7 mouse cellular contexts compared by ENCODE assay signal in the genomic region with DNA sequence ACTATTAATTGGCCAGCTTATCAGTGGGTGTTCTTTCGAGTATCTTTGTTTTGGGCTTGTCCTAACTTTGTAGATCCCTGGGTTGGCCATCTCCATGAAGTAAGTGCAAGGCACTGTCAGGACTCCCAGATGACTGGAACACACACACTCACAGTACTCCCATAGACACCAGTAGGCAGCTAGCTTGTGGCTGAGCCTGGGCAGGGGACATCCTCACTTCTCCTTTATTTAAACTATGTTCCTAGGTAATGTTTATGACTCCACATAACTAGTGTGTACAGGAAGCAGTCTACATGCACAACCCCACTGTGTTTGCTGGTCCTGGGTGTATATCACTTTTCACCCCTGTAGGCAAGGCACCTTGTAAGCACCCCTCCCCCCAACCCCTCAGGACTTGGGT. TPM values are rescaled to one million over a fixed set of nuclear protein-coding genes. Genes with fewer than 3 reads are reported as not detected.
A peak's percentile ranks its signal among the peaks of the same experiment; 100 is the strongest.
DNase-seq lines count a peak whose midpoint lies in the region; ATAC-seq lines count a peak whose summit lies in the region.

No protein-coding gene starts in this region.

- H3K36me3 ChIP-seq in forebrain, embryonic 11.5 days (ENCODE audit: control insufficient read depth, insufficient read depth, low read length), result no peaks in the 10 kb centered on the region
- no peaks in the 10 kb centered on the region for H3K36me3 ChIP-seq in limb, embryonic 11.5 days (ENCODE audit: control insufficient read depth, insufficient read depth, low read length)
- no peaks in the 10 kb centered on the region for H3K36me3 ChIP-seq in neural tube, embryonic 15.5 days

- H3K9ac ChIP-seq in forebrain, embryonic 11.5 days (ENCODE audit: low read length), result peak overlapping the region; percentile 8; the same call in 1 of the 2 replicates
- H3K9ac ChIP-seq in limb, embryonic 11.5 days (ENCODE audit: low read length), result 0 out of 2 replicates have a peak overlapping the region, but pooled peaks have one; percentile 17
- H3K9ac ChIP-seq in neural tube, embryonic 15.5 days (replicated peaks), result 0 out of 2 replicates have a peak overlapping the region, but pooled peaks have one; percentile 46

- no peak overlapping the region for H3K27ac ChIP-seq in forebrain, embryonic 11.5 days (ENCODE audit: low read depth, low read length)
- peak overlapping the region; percentile 77 for H3K27ac ChIP-seq in limb, embryonic 11.5 days (replicated peaks; ENCODE audit: low read depth, low read length)
- 0 out of 2 replicates have a peak overlapping the region, but pooled peaks have one; percentile 9 for H3K27ac ChIP-seq in neural tube, embryonic 15.5 days (replicated peaks)

- H3K4me3 ChIP-seq in forebrain, embryonic 11.5 days (ENCODE audit: low read depth, low read length), result peak overlapping the region; percentile 56
- H3K4me3 ChIP-seq in limb, embryonic 11.5 days (ENCODE audit: low read depth, low read length), result peak overlapping the region; percentile 14
- peak overlapping the region; percentile 59 for H3K4me3 ChIP-seq in neural tube, embryonic 15.5 days (replicated peaks)

- no peak; the same call in 1 of the 2 replicates for ATAC-seq in forebrain, embryonic 11.5 days (replicated peaks; ENCODE audit: low FRiP score)
- ATAC-seq in limb, embryonic 11.5 days (ENCODE audit: insufficient number of reproducible peaks, low FRiP score, low TSS enrichment, low read depth), result peak; percentile 14
- peak; percentile 29 for ATAC-seq in neural tube, embryonic 15.5 days (ENCODE audit: low FRiP score)

- no peaks in the 10 kb centered on the region for H3K9me3 ChIP-seq in forebrain, embryonic 11.5 days (ENCODE audit: control insufficient read depth, low read length)
- no peaks in the 10 kb centered on the region for H3K9me3 ChIP-seq in limb, embryonic 11.5 days (ENCODE audit: control insufficient read depth, low read length)
- no peaks in the 10 kb centered on the region for H3K9me3 ChIP-seq in neural tube, embryonic 15.5 days (replicated peaks)

- 53% methylated on average over 1 of the region's 1 CpGs for WGBS in forebrain, embryonic 11.5 days
- WGBS in limb, embryonic 11.5 days, result 50% methylated on average over 1 of the region's 1 CpGs
- WGBS in neural tube, embryonic 15.5 days, result 61% methylated on average over 1 of the region's 1 CpGs

- DNase-seq in left cerebral cortex, adult 11 months (ENCODE audit: low spot score), result peak; percentile 0
- no peak for DNase-seq in left cerebral cortex, adult 8-10 months (ENCODE audit: low spot score in 2 of 2)
- no peak for DNase-seq in forebrain, embryonic 11.5 days (ENCODE audit: low spot score)
- no peak for DNase-seq in limb, embryonic 11.5 days (ENCODE audit: low spot score)
- no peak for DNase-seq in B cell, adult 2 months
- DNase-seq in cerebellum, postnatal 25 days, result no peak

- H3K4me1 ChIP-seq in forebrain, embryonic 11.5 days (replicated peaks; ENCODE audit: control insufficient read depth, insufficient read depth, low read length), result no peaks in the 10 kb centered on the region
- H3K4me1 ChIP-seq in limb, embryonic 11.5 days (ENCODE audit: control insufficient read depth, insufficient read depth, low read length), result no peaks in the 10 kb centered on the region
- H3K4me1 ChIP-seq in neural tube, embryonic 15.5 days, result peaks cover 4% of the 10 kb centered on the region; the same call in 1 of the 2 replicates

- H3K27me3 ChIP-seq in forebrain, embryonic 11.5 days (ENCODE audit: control insufficient read depth, insufficient read depth, low read length), result no peaks in the 10 kb centered on the region
- H3K27me3 ChIP-seq in limb, embryonic 11.5 days (ENCODE audit: control insufficient read depth, insufficient read depth, low read length), result no peaks in the 10 kb centered on the region
- no peaks in the 10 kb centered on the region for H3K27me3 ChIP-seq in neural tube, embryonic 15.5 days (replicated peaks)

- peak overlapping the region; percentile 51 for H3K4me2 ChIP-seq in forebrain, embryonic 11.5 days (ENCODE audit: low read depth, low read length, severe bottlenecking)
- peak overlapping the region; percentile 38 for H3K4me2 ChIP-seq in limb, embryonic 11.5 days (ENCODE audit: low read depth, severe bottlenecking)
- peak overlapping the region; percentile 71 for H3K4me2 ChIP-seq in neural tube, embryonic 15.5 days

RNA-seq across cellular contexts. Expression of a gene that starts 0.5 kb away (rescaled TPM):
- 1 to 10 TPM; 3.2 to 5.6 (median 5.0) TPM for total RNA-seq in left cerebral cortex, adult 8-10 months (2022)
- 5.4 and 6.0 TPM in 2 replicates for polyA plus RNA-seq in forebrain, embryonic 11.5 days (2014; fragmentation: Nextera tagmentation; extraction: Ambion mirVana)
- 14.1 and 16.3 TPM in 2 replicates for polyA plus RNA-seq in limb, embryonic 11.5 days (2014; fragmentation: Nextera tagmentation; extraction: Ambion mirVana)
- polyA plus RNA-seq in neural tube, embryonic 15.5 days (2015; fragmentation: Nextera tagmentation; extraction: Ambion mirVana), result 1.4 and 1.5 TPM in 2 replicates
